Mouse (Mus musculus): ENCODE data around the gene Igfbp4.

DNA sequence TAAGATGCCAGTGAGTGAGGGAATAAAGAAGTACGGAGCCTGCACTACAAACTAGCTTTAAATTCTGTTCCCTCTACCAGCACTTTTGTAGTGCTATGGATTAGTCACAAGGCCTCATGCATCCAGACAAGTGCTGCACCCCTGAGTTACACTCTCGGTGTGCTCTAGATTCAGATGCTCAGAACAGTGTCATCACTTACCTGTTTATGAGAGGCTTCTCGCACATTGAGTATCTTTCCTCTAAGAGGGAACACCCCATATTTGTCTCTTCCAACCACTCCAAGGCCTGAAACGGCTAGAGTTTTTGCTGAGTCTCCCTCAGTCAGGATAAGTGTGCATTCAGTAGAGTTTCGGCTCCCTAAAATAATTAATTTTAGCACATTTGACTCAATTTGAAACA, 30.3 kb upstream of the Igfbp4 start:
- TF ChIP-seq POLR2A (IDR thresholded peaks at IDR 0.05; ENCODE audit: low read depth, low read length) (no peak), CTCF (IDR thresholded peaks at IDR 0.05; ENCODE audit: extremely low read depth, insufficient read depth, insufficient read length, insufficient replicate concordance) (no peak)
